Mouse (Mus musculus): ENCODE measurements around the gene Cecr2. TPM values are rescaled to one million over a fixed set of nuclear protein-coding genes. Genes with fewer than 3 reads are reported as not detected.

The Cecr2 gene
- 10 to 100 TPM; 34.9 to 45.3 TPM for total RNA-seq (2023)

DNA sequence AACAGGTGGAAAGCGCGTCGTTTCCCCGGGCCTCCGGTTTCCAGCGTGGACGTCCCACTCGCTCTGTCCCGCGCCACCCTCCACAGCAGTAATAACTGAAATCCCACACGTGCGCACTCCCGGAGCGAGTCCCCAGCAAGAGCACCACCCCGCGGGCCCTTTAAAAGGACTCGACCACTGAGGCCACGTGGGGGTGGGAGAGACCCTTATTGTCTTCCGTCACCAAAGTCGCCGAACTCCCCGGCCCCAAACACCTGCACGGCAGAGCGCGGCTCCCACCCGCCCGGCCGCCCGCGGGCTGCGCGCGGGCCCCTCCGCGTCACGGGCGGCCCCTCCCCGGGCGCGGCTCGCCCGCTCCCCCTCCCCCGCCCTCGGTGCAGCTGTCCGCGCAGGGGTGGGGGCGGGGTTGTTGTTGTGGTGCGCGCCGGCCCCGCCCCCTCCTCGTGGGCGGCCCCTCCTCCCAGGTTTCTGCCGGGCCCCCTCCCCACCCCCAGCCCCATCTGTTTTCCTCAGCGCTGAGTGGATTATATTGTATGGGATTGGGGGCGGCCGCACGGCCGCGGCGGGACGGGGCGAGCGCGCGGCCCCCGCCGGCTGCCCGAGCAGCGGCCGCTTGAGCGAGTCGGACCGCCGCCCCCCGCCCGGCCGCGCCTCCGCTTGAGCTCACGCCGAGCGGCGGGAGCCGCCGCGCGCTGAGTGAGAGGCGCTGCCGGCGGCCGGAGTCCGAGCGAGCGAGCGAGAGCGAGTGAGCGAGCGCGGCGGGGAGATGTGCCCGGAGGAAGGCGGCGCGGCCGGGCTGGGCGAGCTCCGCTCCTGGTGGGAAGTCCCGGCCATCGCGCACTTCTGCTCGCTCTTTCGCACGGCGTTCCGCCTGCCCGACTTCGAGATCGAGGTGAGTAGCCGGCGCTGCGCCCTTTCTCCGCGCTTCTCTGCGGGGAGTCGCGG is at the start of gene Cecr2:
Gene Cecr2, plus strand, starts transcription at position 554 of the 945 bp plus-strand sequence.

DNA sequence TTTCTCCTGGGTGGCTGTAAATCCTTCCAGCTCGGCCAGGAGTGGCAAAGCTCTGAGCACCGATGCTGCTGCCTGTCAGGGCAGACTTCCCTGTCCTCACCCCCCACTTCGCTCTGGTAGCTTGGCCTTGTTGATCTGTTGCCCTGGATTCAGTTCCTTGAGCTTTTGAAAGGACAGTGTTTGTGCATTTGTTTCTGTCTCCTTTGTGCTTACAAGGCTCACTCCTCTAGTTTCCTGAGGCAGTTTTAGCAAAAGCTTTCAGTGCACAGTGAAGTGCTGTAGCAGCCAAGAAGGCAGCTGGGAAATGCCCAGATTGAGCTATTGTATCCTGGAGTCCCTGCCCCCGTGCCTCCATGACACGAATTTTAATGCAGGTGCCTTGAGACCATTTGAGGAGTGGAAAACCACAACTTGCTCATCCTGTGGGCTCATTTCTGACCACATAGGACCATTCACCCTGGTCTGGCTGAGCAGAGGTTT is 107.0 kb downstream of the Cecr2 start, which contains the start of gene Slc25a18:
Gene Slc25a18, plus strand, starts transcription at position 430 of the 480 bp plus-strand sequence.

Other genes starting within 250 kb of the Cecr2 start
- gene Il17ra, start 203.1 kb upstream of the Cecr2 start, total RNA-seq (2023): 100 to 1,000 TPM; 149 to 166 TPM
- gene Tmem121b, start 172.6 kb upstream of the Cecr2 start, total RNA-seq (2023): not detected
- gene Hdhd5, start 135.1 kb upstream of the Cecr2 start, total RNA-seq (2023): 10 to 100 TPM; 35.7 to 41.2 TPM
- gene Slc25a18, start 107.2 kb downstream of the Cecr2 start, total RNA-seq (2023): 1 to 10 TPM; 1.2 to 1.3 TPM
- gene Atp6v1e1, start 156.4 kb downstream of the Cecr2 start, total RNA-seq (2023): 100 to 1,000 TPM; 107 to 117 TPM
- gene Bcl2l13, start 169.8 kb downstream of the Cecr2 start, total RNA-seq (2023): 10 to 100 TPM; 31.8 to 39.5 TPM

All from B cell, adult 67 days (primary cell).